Mouse (Mus musculus) kidney, postnatal 4 days (tissue): ENCODE measurements at regions not wholly inside any gene's neighbourhood (a gene's known extent, or its start where the extent isn't known, plus 50 kb on each side); places are given as distances from the start of the nearest gene placed in this dataset.

ENCODE experiments used
- DNase-seq, 2 experiments: peaks; one replicate each; pipeline ENCODE4 v3.0.0; 2021; ENCODE audit warnings: mixed read lengths in 2 of 2

DNA sequence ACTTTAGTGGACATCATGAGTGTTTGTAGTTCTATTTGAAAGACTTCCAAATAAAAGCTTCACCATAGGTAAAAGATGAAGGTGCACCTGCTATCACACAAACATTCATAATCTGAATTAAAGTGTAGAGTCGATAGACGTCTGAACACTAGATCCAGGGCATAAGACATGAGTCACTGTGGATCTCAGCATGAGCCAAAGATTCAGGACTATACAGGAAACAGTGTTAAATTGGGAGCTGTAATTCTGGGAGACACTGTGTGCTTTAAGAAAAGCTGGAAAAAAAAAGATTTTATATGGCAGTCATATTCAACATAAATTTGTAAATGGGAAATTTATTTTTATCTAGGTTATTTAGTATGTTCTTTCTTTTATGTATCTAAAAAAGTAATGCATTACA lies 160.5 kb downstream of the Pdha2 start:
- no peak for DNase-seq

DNA sequence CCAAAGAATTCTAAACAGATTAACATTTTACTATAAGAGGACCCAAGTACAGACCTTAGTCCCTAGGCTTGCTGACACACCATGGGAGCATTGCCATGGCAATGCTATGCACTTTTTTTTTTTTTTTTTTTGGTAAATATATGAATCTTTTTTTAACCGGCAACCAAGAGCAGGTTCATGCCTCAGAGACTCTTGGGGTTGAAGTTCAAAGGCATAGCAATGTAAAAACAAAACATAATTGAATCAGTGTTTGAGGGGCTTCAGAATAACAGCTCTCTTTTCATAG lies 197.9 kb downstream of the Pdha2 start:
- DNase-seq: no peak

DNA sequence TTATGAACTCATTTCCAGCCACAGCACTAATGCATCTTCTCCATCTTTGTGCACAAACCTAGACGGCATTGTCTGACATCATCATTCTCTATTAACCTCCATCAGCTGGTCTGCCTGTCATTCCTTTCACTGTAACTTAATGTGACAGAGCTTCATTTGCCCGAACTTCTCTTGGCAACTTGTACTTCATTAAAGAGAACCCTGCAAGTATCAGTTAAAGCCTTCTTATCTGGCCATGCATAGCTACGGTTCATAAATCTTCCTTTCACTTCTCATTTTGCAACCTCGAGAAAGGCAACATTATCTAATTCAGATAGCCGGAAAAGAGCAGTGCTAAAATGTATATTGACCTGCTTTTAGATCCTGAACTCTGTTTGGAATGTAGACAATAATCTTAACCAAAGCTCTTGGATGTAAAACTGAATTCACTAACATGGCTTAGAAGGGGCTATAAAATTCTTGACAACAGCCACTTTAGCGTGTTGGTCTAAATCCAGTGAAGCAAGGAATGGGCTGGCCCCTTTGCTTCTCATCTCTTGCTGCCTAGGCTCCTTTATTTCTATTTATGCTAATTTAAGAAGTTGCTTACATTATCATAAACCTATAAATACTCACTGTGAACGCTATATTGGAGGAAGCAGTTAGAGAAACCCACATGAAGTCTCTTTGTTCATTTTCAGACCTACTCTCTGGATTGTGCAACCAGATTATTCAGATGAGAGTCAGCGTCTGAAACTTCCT lies 198.5 kb downstream of the Pdha2 start:
- DNase-seq: no peak

DNA sequence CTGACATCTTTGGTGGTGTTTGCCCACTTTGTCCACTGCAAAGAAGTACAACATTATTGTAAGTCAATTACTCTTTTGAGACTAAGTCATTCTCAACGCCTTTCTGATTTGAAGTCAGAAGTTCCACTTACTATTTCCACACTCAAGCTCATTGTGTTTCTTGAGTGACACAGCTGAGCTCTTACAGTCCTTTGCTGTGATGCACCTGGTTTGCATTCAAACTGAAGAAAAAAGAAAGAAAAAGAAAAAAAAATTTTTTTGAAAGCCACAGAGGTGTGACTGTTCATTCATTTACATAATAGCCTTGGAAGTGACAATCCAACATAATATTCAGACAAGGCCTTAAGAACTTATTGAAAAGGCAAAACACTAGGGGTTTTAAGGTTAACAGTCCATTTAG lies 199.2 kb downstream of the Pdha2 start:
- no peak for DNase-seq

DNA sequence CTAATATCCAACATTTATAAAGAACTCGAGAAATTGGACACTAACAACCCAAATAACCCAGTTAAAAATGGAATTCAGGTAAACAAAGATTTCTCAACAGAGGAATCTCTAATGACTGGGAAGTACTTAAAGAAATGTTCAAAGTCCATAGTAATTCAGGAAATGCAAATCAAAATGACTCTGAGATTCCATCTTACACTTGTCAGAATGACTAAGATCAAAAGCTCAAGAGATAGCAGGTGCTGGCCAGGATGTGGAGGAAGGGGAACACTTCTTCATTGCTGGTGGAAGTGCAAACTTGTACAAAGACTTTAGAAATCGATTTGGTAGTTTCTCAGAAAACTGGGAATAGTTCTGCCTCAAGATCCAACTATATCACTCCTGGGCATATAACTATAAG lies 203.4 kb downstream of the Pdha2 start:
- no peak for DNase-seq

DNA sequence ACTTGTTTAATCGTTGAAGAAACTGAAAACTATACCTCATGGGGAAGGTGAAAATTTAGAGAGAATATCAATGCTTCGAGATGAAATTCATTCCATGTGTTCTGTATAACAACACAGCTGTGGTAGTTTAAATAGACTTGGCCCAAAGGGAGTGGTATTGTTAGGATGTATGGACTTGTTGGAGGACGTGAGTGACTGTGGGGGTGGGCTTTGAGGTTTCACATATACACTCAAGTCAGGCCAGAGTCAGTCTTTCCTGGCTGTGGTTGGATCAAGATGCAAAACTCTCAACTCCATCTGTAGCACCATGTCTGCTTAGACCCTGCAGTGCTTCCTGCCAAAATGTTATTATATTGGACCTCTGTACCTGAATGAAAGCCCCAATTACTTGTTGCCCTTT lies 206.3 kb downstream of the Pdha2 start:
- no peak for DNase-seq

DNA sequence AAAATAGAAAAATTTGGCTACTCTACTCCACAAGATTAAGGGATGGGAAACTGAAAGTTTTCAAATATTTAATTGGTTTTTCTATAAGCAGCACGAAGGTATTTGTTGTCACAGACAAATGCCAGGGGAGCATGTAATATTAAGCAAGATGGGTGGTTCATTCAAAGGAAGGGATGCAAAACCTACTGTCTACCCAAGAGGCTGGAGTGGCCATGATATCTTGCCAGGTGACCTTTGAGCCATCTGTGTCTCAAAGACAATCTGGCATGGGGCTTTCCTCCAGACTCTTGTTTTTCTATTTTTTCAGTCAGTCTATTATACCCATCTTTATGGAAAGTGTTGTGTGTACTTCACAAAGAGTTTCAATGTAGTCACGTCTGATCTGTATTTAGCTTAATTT lies 208.6 kb downstream of the Pdha2 start:
- DNase-seq: no peak

DNA sequence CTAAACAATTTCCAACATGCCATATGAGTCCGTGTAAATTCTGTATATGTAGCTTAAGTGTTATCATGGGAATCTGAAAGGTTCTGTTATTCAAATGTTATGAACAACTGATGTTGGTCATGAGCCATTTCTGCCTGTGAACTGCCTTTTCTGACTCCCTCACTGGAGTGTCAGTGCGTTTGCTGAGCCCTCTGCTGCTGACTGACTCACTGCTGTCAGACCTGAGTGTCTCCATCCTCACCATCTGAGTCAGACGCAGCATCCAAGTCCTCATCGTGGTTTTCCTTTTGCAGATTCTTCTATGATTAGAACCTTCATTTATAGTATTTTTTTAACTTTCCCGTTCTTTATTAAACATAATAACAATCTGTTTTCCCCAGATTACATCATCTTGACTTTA lies 223.9 kb downstream of the Pdha2 start:
- no peak for DNase-seq

DNA sequence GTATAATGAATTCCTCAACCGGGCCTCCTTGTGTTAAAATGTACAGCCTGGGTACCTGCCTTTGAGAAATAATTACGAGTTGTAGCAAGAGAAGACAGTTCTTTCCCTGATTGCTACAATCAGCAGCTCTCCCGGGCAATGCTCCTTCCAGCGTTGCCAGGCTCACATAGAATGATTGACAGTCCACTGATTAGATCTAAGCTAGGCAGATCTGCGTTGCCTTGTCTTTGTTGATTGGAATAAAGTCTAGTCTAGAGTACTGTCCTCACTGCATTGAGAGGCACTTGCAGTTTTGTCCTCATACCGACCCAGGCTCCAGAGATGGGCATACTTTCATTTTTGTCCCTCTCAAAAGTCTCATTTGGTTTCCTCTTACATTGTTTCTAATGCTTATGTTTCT lies 238.6 kb downstream of the Pdha2 start:
- DNase-seq: no peak

DNA sequence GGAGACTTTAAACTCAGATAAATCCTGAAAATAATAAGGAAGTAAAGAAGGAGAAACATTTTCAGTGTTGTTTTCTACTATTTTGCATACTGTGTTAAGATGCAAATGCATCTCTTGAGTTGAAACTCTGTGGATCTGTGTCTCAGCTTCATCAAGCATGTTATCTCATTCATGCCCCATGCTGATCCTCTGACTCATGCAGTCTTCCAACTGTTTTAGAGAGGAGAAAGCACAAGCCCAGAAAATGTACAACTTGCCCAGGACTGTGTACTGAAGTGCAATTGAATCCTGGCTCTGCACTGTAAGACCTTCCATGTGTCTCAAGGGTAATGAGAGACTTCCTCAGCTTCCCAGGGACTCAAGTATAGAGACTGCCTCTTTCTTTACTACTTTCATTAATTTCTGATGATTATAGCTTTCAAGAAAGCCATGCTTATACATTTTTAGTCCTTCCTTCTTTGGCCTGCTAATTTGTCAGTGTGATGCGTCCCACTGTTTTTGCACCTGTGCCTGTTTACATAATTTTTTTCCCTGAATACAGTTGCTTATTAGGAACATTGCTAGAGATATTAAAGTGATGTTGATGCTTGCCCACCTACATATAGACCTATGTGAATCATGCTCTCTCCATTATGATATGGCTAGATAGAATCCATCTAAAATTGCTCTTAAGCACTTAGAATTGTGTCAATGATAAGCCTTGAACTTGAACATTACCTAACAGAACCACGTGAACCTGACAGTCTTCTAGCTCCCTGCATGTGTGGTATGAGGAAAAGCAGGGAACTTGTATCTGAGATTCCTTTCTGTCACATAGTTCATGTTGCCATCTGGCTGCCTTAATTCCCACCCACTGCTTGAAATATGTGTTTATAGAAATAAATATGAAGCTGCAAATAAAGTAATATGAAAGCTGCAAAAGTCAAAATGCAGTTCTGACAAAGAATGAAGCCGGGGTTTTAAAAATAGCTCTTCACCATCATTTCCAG lies 242.0 kb downstream of the Pdha2 start:
- no peak for DNase-seq

DNA sequence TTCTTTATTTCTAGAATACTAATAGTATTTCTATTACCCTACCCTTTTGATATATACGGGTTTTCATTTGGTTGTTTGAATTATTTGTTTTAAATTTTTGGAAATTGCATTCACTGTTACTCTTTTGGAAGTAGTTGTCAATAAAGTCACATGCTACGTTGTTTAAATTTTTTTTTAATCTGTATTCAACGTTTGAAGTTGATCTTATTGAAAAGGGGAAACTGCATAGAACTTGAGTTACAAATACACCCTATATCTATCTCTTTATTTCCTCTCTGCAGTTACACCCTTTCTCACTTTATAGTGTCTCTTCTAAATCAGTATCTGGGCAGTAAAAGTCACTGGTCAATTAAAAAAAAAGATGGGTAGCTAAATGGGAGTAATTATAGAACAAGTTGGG lies 243.6 kb downstream of the Pdha2 start:
- no peak for DNase-seq

DNA sequence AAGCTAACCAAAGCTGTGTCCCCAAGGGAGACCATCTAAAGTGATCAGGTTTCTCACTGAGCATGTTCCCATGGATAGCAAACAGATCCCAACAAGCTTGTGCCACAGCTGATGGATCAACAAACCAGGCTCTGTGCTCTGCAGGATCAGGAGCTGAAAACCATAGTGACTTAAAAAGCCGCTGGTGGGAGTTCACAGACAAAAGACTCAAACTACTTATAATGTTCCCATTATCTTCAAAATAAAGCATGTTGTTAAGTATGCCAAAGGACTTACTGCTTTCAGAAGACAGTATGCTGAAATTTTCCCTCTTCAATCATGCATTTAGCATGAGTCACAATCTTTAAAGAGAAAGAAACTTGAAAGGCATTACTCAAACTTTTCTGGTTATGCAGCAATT lies 254.5 kb downstream of the Pdha2 start:
- no peak for DNase-seq

DNA sequence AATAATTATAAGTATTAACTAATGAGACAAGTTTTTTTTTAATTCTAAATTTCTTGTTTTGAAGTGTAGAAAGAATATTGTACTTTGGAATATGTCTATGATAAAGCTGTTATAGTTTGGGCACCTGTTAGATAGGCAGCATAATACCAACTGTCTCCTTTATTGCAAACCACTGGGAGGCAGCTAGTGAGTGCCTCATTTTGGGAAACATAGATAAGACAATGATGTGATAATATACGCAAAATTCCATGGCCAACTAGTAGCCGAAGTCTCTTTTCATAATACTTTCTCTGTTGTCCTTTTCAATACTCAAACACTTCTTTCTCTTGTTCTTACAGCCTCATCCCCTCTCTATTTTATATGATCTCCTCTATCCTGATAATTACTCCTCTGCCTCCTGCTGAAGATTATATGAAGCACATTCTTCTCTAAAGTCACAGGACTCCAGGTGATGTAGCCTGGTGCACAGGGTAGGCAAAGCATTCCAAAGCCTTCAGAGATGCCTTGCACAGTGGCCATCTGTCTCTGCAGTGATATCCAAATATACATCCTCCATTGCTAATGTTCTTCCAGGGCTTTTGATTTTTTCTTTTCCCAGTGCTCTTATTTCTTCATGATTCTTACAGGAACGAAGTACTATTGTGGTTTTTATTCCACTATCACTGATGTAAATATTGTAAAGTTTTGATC lies 259.9 kb downstream of the Pdha2 start:
- no peak for DNase-seq

DNA sequence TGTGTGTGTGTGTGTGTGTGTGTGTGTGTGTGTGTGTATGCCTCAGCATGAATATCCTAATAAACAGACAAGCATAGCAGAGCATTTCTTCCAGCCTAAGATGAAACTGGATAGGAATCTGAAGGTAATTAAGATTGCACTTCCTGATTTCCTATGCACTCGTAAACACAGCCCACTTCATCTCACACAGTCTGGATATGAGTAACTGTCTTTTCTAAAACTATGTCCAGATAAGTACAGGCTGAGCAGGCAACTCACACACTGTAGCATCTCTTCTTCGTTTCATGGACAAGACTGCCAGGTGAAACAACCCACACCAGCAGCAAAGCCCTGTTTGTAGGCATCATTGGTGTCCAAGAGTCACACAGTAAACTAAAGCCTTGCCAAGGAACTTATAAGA lies 261.1 kb downstream of the Pdha2 start:
- DNase-seq: no peak

DNA sequence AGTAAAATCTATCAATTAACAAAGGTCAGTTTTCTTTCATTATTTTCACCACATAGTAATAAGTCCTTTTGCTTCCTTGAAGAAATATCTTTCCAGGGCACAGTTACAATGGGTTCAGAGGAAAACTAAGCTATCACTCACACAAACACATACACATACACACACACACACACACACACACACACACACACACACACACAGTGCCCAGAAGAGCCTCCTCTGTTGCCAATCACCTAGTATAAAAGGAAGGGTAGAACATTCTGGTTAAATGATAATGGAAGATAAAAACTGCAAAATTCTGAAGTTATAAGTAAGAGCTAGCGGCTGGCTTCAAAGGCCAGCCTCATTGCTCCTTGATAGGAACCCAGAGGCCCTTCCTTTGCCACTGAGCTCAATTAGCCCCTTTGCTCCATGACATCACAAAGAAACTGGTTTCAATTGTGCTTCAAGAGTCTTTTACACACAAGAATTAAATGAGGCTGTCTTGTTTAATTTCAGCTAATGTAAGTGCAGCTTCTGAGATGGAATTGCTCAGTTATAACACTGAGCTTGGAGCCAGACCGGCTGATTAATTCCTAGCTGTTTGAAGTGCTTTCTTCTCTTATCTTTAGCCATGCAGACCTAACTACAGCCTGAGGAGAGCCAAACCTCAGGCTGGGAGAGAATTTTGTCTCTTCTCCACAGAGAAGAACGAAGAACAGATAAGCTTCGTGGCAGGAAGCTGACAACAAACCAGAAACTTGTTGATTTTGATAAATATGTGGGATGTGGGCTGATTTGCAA lies 262.1 kb downstream of the Pdha2 start:
- DNase-seq: no peak

DNA sequence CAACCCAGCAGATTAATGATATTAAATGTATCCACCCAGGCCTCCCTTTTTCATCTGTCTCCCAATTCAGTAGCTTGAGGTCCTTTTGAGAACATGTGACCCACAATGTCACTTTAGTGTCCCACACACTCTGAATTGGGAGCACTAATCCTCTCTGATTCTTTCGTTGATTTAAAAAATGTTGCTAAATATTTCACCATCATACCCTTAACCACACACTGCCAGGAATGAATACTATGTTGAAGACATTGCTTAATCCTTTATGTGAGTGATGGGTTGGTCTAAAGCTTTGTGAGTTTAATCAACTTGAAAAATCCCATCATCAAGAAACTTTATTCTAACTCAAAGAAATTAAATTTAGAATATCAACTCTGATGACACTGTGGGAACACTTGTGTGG lies 269.7 kb downstream of the Pdha2 start:
- no peak for DNase-seq

DNA sequence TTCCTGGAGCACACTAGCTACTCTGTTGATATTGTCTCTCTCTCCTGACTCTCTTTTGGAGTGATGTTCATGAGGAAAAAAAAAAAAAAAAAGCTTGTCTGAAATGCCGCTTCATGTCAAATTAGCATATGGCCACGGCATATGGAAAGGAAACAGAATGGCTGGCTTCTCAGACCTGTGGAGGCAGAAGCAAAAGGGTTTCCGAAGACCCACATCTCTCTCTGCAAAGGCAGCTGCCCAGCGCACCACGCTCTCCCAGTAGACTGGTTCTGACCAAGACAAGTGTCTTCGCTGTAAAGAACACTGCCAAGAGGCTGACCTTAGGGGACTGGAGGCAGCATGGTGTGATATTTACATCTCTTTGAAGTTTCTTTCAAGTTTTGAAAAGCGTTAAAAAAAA lies 270.3 kb downstream of the Pdha2 start:
- DNase-seq: no peak

DNA sequence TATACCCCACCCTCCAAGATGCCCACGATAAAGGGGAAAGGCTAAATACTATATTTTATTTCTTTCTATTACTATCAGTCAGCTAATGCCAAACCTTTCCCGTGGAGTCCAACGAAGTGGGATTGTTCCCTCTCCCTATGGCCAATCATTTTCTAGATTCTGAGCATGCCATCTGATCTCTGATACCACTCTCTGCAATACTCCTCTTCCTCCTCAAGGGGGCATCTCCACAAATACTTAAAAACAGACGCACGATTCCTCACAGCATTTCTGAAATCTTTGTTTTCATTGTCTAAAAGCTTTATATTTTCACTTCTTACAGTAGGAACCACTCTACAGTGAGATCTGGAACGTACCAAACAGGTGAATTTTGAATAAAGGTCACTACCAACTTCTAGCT lies 270.8 kb downstream of the Pdha2 start:
- no peak for DNase-seq

DNA sequence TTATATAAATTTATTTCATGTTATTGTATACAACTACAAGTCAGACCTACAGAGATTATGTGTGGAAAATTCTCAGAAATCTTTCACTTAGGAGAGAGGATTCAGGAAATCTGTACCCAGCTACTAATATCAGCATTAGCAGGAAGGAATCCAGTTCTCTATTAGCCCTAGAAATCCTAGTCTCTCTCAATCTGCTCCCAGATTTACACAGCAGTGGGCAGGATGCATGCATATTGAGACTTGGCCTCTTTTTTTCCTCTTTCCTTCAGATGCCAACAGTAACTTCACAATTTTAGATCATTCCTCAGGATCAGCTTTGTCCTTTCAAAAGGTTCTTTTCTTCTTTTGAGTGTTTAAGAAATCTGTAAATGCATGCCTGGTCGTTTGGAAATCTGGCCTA lies 279.0 kb downstream of the Pdha2 start:
- no peak for DNase-seq

DNA sequence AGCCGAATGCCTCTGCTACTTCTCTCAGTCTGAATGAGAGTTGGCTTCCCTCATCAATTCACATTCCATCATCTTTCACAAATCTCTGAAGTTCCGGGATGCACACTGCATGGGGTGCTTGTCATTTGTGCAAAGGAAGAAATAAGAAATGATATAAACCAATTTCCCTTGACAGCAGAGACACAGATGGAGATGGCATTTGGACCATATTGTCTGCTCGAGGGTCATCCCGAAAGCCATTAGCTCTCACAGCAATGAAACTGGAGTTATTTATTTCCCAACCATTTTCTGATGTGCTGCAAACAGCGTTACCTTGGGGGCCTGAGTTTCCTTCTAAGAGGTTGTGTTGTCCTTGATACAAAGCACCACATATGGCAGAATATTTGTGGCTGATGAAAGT lies 285.5 kb downstream of the Pdha2 start:
- no peak for DNase-seq

DNA sequence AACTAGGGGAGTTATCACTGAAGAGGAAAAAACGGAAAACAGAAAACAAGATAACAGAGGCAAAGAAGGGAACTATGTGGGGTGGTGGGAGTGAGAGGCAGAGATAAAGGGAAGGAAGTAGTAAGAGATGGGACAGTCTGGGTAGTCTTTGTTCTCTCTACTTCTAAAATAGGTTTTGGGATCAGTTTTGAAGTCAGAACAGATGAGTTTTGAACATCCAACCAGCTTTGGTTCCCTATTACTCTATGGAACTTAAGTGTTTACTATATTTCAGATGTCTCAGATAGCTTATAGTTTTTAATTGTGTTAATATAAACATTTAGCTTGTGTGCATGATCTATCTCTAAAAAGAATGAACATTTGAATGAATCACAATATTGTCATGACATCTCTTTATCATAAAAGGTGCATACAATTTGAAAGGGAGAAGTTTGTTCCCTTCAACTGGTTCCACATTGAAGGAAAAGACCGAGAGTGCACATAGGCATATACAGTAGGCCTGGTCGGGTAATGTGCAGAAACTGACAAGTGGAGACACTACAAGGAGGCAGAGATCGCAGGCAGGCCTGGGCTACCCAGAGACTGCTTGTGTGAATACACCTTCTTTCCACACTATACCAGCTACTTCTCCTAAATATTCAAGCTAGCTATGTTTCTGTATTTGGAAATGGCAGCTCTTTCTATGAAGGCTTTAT lies 335.8 kb downstream of the Pdha2 start:
- DNase-seq: no peak

DNA sequence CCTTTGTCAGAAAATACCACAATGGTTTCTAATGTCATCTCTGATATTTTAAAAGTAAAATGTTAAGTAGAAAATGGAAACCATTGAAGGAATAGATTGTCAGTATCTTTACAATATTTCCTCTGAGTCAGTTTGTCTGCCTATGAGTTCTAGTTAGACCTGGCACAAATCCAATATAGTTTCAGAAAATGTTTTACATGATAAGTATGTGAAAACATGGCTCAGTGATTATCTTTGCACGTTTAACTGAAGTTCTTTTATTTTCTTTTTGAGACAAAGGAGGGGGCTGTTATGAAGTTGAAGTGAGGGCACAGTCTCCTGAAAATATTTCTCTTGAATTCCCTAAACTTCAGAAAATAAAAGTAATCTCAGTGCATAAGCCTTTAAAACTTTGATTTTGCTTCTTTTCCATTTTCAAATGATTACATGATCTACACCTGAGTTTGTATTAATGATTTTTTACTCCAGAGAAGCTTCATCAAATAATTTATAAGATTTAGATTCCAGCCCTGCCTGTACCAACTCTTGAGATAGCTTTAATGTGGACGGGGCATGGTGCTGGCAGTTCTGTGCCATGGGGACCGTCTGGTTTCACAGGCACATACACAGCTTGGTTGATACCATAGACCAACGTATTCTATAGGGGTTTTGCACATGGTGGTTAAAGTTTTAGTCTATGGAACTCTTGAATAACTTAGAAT lies 336.5 kb downstream of the Pdha2 start:
- no peak for DNase-seq
